Mouse (Mus musculus) effector memory CD4-positive, alpha-beta T cell, adult 5 months (primary cell): Measurements from ENCODE around the gene Otog. TPM values are rescaled to one million over a fixed set of nuclear protein-coding genes. Genes with fewer than 3 reads are reported as not detected.

Experiments
- polyA plus RNA-seq: library from polyadenylated mRNA; unstranded; fragments of 100-300 nt; shearing (Covaris generic); gene quantifications from one replicate; pipeline ENCODE4 v1.2.1, GENCODE M21; 2017

The Otog gene
- not detected for polyA plus RNA-seq

GRCm38 (mm10) chr7:46240696-46241095, at the start of gene Otog:
Gene Otog, plus strand, starts transcription at chr7:46240987.

DNA sequence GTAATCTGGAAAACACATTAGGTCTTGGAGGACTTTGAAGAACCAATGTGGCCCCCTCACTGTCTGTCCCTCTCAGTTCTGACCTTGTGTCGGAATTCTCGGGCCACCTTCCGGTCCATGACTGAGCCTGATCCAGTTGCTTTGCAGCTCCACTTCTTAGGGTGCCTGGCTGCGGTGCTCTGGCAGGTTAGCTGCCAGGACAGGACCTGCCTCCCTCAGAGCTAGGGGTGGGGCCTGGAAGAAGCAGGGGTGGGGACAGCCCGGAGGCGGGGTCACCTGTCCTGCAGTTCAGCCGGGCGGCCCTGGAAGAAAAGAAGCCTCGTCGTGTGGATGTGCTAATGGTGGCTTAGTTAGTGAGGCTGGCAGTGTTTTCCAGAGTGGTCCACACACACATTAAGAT, 2.4 kb upstream of the Otog start, which contains the start of gene Ush1c:
TSS of gene Ush1c (minus strand) at position 158 of the 400 bp plus-strand sequence.

Other genes starting within 250 kb of the Otog start
- not detected for gene Abcc6, start 210.7 kb upstream of the Otog start, polyA plus RNA-seq
- gene Nomo1, start 207.3 kb upstream of the Otog start, polyA plus RNA-seq: 19.9 TPM
- gene Kcnj11, start 140.2 kb upstream of the Otog start, polyA plus RNA-seq: not detected
- not detected for gene Abcc8, start 61.0 kb upstream of the Otog start, polyA plus RNA-seq
- not detected for gene Ush1c, start 2.5 kb upstream of the Otog start, polyA plus RNA-seq
- gene Myod1, start 135.5 kb downstream of the Otog start, polyA plus RNA-seq: not detected
- gene Kcnc1, start 155.5 kb downstream of the Otog start, polyA plus RNA-seq: 0.36 TPM